Mouse (Mus musculus): ENCODE data around the gene Vmn2r103. TPM values are rescaled to one million over a fixed set of nuclear protein-coding genes. Genes with fewer than 3 reads are reported as not detected.

Vmn2r103 gene
- polyA plus RNA-seq (2012; rRNA removed), result not detected in 2 replicates

GRCm38 (mm10) chr17:19773063-19773462 lies at the start of gene Vmn2r103:
TSS of gene Vmn2r103 (plus strand) at chr17:19773363.

Other genes with a start within 250 kb of the Vmn2r103 start
- gene Vmn2r101, start 196.1 kb upstream of the Vmn2r103 start, polyA plus RNA-seq (2012; rRNA removed), result not detected in 2 replicates
- gene Vmn2r102, start 113.0 kb upstream of the Vmn2r103 start, polyA plus RNA-seq (2012; rRNA removed), result not detected in 2 replicates

All from central nervous system, embryonic 18 days (tissue).